Mouse (Mus musculus) adrenal gland, postnatal 14 days (tissue): Measurements from ENCODE around the gene Olfm3. TPM values are rescaled to one million over a fixed set of nuclear protein-coding genes. Genes with fewer than 3 reads are reported as not detected.

ENCODE experiments used
- DNase-seq: peaks from one replicate; pipeline ENCODE4 v3.0.0; 2021; ENCODE audit warnings: mixed read lengths
- total RNA-seq: library from RNA; stranded (reverse); gene quantifications from 2 replicates; pipeline ENCODE4 v1.2.3, GENCODE M21; 2021

Olfm3 gene
- total RNA-seq, 1 experiment from 2014 or later: 1.7 TPM

- DNase-seq: no peak
Measured at GRCm38 (mm10) chr3:115080428-115081181, 176.7 kb downstream of the Olfm3 start.

GRCm38 (mm10) chr3:115081371-115081770 is 177.5 kb downstream of the Olfm3 start:
- DNase-seq: no peak

GRCm38 (mm10) chr3:115082947-115083346 is 179.1 kb downstream of the Olfm3 start:
- no peak for DNase-seq

- no peak for DNase-seq
Measured at GRCm38 (mm10) chr3:115088281-115088680, 184.4 kb downstream of the Olfm3 start.

GRCm38 (mm10) chr3:115090670-115091069 is 186.8 kb downstream of the Olfm3 start:
- no peak for DNase-seq

- DNase-seq: no peak
Measured at GRCm38 (mm10) chr3:115095496-115095895, 191.6 kb downstream of the Olfm3 start.

GRCm38 (mm10) chr3:115099590-115099989 is 195.7 kb downstream of the Olfm3 start:
- no peak for DNase-seq

GRCm38 (mm10) chr3:115104155-115104801 is 200.4 kb downstream of the Olfm3 start:
- DNase-seq: no peak

- no peak for DNase-seq
Measured at GRCm38 (mm10) chr3:115104802-115105493, 201.1 kb downstream of the Olfm3 start.

GRCm38 (mm10) chr3:115145722-115146121 is 241.8 kb downstream of the Olfm3 start:
- DNase-seq: no peak

- no peak for DNase-seq
Measured at GRCm38 (mm10) chr3:115146244-115146643, 242.4 kb downstream of the Olfm3 start.

- no peak for DNase-seq
Measured at GRCm38 (mm10) chr3:115158903-115159473, 255.1 kb downstream of the Olfm3 start.

GRCm38 (mm10) chr3:115174625-115175024 is 270.7 kb downstream of the Olfm3 start:
- DNase-seq: no peak
